Mouse (Mus musculus) urinary bladder, adult 18-20 months (tissue): ENCODE results near the gene Xylt1.

ENCODE experiments used
- DNase-seq, 2 experiments: peaks; one replicate each; pipeline ENCODE4 v3.0.0; 2022; ENCODE audit warnings: low spot score in 2 of 2, mixed read lengths in 2 of 2

Gene Xylt1

DNA sequence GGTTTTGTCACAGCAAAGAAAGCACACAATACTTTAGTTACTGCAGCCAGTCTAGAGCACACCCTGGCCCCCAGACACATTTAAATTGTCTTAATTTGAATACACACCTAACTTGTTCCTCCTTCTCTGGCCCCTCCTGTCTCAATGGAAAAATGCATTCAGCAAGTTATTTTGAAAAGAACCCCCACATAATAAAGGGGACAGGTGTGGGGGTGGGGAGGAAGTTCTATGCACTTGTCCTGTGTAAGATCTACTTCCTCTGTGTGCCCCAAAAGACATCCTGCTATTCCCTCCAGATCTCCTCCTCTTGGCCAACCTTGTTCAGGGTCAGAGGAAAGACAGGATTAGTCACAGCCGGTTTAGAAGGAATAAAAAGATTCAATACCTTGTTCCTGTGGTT lies 135.0 kb downstream of the Xylt1 start:
- no peak for DNase-seq

DNA sequence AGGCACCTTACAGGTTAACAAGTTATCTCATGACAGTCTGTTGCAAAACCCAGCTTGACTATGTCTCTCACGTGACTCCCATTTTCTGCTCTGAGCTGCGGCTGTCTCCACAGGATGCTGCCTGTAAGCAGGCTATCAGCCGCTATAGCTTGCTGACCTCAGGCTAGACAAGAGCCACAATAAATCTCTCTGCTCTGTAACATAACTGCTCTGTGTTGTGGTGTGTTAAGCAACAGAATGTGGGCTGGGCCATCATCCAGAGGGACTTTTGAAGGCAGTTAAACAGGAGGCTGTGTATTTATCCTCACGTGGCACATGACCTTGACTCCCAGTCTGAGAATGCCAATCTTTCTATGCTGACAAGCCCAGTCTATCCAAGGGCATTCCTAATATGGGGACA lies 136.1 kb downstream of the Xylt1 start:
- no peak for DNase-seq

DNA sequence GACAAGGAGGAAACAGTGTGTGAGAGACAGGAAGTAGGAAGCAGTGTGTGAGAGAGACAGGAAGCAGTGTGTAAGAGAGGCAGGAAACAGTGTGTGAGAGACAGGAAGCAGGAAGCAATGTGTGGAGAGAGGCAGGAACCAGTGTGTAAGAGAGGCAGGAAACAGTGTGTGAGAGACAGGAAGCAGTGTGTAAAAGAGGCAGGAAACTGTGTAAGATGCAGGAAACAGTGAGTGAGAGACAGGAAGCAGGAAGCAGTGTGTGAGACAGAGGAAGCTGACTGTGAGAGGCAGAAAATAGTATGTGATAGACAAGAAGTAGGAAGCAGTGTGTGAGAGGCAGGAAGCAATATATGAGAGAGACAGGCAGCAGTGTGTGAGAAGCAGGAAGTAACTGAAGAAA lies 140.6 kb downstream of the Xylt1 start:
- DNase-seq = no peak

DNA sequence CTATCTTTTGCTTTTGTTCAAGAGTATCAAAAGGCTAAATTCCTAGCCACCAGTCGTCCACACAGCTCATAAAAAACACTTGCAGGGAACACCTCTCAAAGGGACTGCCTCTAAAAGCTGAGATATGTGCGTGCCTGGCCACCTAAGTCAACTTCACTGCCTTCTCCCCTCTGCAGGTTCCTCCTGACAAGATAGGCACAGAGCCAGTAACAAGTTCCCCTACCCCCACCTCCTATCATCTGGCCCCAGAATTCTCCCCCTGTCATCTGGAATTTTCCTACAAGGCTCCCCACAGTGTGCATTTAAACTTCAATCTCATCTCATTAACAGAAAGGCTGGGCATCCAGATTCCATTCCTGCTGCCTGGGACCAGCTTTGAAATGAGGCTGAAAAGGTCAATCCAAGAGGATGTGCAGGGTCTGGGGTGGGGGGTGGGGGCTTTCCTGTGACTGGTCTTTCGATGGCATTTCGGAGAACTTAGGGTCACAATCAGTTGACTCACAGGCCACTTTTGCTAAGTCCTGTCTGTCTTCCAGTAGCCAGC lies 141.4 kb downstream of the Xylt1 start:
- DNase-seq = no peak

DNA sequence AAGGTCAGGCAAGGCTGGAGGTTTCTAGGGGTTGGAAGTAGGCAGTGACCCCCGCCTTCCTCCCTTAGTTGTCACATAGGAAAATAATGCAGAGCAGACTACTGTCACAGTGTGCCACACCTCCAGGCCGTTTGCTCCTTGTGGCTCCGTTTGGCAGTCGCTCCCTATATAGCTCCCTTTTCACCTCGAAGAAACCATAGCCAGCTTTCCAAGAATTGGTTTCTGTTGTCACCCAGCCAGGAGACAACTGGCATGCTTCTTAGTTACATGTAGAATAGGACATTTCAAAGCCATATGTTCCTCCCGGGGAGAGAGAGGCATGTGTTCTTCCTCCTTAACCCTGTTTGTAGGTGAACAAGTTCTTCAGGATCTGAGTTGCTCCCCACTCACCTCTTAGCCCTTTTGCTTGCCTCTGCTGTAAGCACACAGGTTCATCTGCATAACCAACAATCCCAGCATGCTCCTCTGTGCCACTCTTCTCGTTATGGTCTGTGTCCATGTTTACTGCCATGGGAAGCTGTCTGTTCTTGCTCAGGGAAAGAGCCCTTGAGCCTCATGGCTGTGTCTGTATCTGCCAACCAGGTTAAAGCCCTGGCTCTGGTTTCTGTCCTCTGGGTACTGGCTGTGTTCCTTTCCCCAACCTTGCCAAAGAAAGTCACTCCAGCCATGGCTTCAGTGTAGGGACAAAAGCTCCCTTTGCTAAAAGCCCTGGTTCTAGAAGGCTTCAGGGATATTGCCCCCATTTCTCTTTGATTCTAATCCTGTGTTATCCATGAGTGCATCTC lies 143.8 kb downstream of the Xylt1 start:
- no peak for DNase-seq

DNA sequence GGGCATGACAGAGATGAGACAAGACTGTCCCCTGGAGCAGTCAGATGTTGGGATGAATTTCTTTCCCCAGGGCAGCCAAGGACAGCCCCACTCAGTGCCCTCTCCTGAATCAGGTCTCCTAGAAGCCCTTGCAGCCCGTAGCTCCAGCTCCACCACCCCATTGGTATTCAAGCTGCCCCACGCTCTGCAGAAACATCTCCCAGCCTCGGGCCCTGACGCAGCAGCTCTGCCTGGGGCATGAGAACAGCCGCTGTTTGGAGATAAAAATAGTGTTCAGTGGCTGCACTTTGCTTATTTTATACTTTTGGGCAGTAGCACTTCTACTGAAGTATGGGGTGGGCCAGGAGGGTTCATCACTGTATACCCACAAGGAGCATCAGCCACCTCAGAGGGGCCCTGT lies 144.9 kb downstream of the Xylt1 start:
- no peak for DNase-seq

DNA sequence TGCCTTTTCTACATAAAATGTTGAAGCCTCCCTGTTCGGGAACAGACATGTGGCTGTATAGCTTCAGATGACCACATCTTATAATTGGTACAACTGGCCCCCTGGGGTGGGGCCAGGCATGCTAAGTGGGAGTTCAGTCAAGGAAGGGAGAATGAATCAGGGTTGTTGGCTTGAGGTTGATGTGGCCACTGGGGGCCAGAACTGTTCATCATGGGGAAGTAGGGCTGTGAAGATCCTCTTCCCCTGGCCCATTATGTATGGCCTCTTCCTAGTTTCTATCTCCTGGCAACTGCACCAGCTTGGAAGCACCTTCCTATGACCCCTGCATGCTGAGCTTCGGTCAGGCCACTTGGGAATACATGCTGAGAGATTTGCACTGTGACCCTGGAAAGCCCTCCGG lies 145.8 kb downstream of the Xylt1 start:
- DNase-seq = no peak

DNA sequence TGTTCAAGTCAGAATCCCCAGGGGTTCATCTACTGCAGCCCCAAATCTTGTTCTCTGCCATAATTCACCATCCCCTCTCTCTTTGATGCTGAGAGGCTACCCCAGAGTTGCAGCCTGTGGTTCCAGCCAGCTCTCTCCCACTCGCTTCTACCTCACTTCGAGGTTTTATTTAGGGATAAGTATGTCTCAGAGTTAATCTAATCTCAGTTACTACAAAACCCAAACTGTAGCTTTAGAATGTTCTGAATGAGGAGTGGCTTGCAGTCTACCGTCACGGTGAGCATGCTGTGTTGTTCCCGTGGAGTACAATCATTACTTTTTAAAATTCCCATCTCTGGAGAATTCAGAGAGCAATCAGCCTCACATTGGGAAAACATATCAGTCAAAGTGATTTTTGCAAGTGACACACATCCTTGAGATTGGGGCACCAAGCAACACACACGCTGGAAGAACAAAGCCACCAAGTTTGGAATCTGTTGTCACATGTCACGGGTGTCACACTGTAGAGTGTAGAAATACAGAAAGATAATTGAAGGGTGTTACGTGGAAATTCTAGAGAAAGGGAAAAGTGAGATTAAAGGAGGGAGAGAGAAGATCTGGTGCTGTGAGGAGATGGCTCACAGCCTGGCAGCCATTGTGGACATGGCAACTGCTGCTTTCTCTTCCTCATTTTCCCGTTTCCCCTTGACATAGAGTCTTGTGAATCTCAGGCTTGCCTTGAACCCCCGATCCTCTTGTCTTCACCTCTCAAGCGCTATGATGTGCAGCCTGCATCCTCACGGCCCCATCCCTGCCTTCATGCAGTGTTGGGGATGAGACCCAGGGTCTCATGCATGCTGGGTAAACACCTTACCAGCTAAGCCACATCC lies 149.2 kb downstream of the Xylt1 start:
- no peak for DNase-seq

DNA sequence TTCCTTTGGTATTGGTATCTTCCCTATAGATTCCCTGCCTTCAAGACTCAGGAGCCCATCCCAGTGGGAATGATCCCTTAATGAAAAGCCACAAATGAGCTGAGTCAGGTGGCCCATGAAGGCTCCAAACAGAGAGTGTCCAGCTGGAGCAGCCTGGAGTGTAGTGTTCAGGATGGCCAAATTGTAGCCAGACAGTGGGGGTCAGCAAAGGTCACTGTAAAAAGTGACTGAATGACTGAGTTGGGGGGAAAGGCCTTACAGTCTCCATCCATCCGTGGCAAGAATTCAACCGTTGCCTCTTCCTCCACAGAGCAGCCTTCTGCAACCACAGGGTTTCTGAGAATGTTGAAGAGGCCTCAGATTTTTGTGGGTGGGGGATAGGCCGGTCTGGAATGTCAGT lies 151.9 kb downstream of the Xylt1 start:
- no peak for DNase-seq

DNA sequence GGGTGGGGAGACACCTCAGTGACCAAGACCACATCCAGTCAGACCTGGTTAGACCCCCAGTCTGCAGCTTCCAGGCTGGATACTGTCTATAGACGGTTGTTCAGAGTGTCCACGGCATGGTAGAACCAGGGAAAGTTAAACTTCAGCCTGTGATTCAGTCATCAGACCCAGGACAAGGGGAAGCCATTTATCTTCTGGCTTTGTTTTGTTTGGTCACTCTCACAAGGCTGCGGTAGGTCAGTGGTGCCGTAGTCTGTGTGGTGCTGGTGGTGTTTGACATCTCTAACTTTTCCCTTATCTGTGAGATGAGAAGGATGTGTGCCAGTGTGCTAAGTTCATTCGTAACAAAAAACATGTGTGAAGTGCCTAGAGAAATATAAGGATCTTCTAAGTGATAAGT lies 152.4 kb downstream of the Xylt1 start:
- DNase-seq = no peak

DNA sequence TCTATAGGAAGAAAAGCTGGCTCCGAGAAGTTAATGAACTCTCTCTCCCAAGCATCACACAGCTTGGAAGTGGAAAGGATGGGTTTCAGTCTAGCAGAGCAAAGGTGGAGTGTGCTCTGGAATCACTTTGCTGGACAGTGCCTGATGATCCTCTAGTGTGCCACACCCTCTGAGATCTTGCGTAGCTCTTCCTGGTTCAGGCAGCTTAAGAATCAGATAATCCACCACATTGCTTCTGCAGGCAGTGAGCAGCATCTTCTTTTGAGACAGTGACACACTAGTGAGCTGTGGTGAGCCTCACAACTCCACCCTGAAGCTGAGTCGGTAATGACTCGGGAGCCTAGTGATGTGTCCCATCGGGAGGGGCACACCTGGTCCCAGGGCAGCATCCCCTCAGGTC lies 159.2 kb downstream of the Xylt1 start:
- DNase-seq = no peak

DNA sequence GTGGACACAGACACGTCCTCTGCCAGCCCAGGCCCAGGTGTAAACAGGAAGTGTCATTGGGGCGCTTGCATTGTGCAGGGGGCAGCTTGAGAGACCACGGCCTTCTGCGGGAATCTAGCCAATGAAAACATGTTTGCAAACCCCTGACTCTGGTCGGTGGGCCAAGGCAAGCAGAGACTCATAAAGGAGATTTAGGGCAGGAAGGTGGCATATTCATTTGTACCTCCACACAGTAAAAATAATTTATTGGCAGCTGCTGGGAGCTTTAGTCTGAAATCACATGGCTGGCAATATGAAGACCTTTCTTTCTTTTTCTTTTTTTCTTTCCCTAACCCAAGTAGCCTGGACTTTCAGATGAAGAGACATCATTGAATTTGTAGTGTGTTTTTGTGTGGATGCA lies 159.6 kb downstream of the Xylt1 start:
- DNase-seq = no peak

DNA sequence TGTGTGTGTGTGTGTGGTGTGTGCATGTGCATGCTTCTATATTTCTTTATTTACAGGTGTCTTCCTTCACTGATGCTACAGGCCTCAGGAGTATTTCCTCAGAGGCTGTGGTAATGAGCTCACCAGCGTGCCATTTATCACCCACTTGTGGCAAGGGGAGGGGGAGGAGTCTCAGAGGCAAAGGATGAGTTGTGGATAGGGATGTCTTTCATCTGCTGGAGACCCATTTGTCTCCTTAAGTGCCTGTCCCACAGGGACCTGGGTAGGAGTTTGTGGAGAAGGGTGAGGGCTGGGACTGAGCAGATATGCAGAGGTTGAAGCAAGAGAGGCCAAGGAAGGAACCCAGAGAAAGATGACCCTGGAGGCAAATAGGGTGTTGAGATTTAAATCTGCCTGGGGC lies 160.3 kb downstream of the Xylt1 start:
- no peak for DNase-seq

DNA sequence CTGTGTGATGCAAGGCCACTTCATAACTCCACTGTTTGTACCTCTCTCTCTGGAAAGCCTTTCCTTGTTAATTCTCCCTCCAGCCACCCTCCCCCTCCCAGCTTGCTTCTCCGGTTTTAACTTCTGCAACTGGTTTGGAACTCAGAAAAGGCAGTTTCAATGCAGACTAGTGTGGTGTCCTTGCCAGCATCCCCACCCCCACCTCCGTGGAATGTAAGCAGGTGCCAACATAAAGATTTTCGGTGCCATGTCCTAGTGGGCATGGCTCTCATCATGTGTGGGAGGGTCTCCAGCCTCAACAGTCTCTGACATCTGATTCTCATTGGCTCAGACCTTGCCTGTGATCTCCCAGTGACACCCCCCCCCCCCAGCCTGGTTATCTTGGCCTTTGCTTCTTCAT lies 160.9 kb downstream of the Xylt1 start:
- DNase-seq = no peak

DNA sequence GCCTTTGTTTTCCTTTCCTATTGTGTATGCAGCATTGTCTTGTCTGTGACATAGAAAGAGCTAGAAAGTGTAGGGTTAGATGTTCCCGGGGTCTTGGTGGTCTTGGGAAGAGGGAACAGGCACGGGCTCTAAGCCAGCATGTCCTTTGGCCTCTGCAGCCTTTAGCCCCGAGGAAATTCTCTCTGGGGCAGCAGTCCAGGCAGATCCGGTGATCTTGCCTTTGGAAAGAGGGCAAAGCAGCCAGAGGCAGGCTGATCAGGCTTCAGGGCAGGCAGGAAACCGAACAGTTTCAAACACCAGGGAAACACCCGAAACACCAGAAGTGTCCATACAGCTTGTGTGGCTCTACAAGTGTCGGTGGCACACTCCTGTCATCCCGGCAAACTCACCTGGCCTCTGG lies 162.3 kb downstream of the Xylt1 start:
- no peak for DNase-seq

DNA sequence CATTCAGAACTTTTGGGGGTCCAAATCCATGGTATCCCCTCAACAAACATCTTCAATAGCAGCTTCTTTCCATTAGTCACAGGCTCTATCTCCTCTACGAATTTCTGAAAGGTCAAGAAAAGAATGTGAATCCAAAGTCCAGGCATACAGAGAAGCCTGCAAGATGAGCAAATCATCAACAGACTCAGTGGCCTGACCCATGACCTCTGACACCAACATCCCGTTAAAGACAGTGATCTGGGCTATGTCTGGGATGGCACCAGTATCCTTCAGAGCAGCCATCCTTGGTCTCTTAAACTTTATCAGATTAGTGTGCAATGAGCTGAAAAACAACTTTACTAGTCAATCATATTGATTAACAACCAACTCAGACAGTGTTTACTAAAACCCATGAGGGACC lies 163.3 kb downstream of the Xylt1 start:
- no peak for DNase-seq

DNA sequence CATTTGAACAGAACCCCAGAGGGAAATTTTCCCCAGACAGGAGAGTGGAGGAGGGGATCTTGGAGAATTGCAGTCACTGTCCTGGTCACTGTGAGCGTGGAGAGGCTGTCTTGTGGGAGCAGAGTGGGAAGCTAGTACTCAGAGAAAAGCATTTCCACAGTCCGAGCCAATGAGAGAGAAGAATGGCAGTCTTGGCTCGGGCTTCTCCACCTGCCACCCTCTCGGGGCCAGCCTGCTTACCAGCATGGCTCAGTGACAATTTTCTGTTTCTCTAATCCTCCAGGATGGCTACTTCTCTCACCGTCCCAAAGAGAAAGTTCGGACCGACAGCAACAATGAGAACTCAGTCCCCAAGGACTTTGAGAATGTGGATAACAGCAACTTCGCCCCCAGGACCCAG lies 167.5 kb downstream of the Xylt1 start:
- DNase-seq = no peak

DNA sequence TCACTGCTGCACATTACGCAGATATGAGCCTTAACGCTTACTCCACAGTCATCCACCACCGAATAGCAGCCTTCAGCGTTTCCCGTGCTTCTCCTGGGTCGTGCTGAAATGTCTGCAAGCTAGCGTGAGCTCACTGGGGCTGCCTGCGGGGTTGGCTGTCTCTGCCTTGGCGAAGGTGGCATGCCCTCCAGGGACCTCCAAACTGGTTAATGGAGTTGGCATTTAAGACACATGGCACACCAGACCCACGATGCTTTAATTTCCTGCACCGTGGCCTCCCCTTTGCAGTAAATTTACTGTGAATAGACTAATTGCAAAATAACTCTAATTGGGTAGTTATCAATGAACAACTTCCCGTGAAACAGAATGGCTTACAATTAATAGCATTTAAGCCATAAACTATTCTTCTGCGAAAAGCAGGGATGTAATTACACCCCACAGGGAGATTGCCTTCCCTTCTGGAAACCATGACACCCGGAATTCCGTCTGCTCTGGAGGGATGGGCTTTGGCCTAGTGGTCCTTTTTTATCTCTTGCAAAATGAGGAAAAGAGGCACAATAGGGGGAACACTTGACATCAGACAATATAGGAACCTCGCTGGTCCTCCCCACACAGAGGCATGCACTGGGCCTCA lies 170.3 kb downstream of the Xylt1 start:
- DNase-seq = no peak

DNA sequence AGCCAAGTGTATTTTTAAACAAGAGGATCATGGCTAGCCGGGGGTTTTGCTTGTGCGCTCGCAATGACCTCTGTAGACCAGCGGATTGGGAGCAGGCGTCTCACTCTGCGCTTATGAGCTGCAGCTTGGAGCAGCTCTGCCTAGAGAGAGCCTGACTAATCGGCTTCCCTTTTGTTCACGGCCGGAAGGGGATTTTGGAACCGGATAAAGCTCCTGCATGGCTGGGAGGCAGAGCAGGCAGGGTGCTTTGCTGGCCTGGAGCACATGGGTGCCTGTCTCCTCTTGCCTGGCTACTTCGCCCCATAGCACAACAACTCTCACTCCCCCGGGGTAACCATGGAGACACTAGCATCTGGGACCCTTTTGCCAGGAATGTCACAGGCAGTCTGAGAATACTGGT lies 172.4 kb downstream of the Xylt1 start:
- DNase-seq = no peak

DNA sequence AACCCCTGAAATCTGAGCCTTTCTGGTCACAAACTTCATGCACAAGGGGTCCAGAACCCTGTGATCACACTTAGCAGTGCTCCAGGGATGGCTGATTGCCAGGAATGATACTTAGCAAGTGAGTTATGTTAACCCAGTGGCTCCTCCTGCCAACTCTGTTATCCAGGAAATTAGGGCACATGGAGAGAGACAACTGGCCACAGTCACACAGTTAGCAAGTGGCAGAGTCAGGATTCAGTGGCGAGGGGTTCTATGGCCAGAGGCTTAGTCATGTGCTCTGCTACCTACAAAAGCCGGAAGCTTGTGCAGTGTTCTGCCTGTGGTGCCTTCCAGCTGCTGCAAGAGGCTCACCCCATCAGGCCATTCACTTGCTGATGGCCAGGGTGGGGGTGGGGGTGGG lies 175.0 kb downstream of the Xylt1 start:
- DNase-seq = no peak

DNA sequence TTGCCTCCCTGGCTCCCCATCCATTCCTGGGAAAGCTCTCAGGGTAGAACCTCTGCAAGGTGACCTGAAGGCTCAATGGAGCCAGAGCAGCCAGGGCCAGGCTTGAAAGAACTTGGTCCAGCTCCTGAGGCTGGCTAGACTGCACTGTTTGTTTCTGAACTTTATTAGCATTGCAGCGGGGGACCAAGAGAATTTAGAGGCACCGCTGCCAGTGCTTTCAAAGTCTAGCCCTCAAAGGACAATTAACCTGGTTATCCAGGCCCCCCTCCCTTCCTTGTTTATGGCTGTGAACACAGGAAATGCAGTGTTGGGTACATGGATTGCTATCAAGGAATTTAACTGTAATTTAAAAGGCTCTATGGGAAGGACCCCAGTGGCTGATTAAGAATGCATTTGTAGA lies 177.4 kb downstream of the Xylt1 start:
- DNase-seq = no peak

DNA sequence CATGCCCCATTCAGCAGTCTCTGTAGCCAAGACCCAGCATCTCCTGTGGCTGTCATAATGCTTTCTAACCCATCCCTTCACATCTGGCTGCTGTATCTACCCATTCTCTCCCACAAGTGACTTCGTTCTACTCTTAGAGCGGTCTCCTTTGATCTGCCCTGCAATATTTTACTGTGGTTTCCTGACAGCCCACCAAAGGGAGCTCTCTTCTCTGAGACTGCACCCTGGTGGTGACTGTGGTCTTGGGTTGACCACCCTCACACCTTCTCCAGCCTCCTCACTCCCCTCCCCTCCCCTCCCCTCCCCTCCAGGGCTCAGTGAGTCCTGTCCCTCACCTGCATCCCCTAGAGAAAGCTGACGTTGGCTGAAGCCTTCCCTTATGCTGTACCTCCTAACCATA lies 178.3 kb downstream of the Xylt1 start:
- DNase-seq = no peak
